Comparison of ENCODE assay signal across 23 mouse cellular contexts in genomic region chr10:68612727-68613126, GRCm38 (mm10).
"Had no signal": no experiment of that assay in that cellular context is flagged by ENCODE, and none has a peak within 500 bp of the region (broad histone marks: within the 10 kb centered on the region; RNA-seq: fewer than 3 reads in every experiment).

No protein-coding gene starts in this region.

- H3K4me2 ChIP-seq: heart, embryonic 12.5 days; hindbrain, embryonic 13.5 days; intestine, embryonic 15.5 days; limb, embryonic 12.5 days; liver, embryonic 11.5 days; liver, embryonic 13.5 days; liver, embryonic 15.5 days had no signal

- H3K27ac ChIP-seq: heart, embryonic 10.5 days; hindbrain, embryonic 13.5 days; intestine, embryonic 15.5 days; layer of hippocampus, adult 2 months; limb, embryonic 10.5 days; limb, embryonic 12.5 days; liver, embryonic 13.5 days; liver, embryonic 15.5 days had no signal

- H3K9ac ChIP-seq: heart, embryonic 12.5 days; hindbrain, embryonic 13.5 days; intestine, embryonic 15.5 days; limb, embryonic 12.5 days; liver, embryonic 13.5 days; liver, embryonic 15.5 days had no signal

- ATAC-seq: hindbrain, embryonic 16.5 days; inflammation-experienced regulatory T-cells, adult 6 months; intestine, embryonic 15.5 days; intestine, postnatal 0 days had no signal

- DNase-seq: gastrocnemius, postnatal 14 days; heart, adult 18-20 months; heart, postnatal 10 days; heart, postnatal 4 days; kidney, adult 18-20 months; kidney, adult 8-10 months; kidney, postnatal 10 days; kidney, postnatal 25 days; kidney, postnatal 4 days; liver; liver, embryonic 13.5 days had no signal

- H3K9me3 ChIP-seq: heart, embryonic 10.5 days; hindbrain, embryonic 13.5 days; intestine, embryonic 15.5 days; limb, embryonic 10.5 days; limb, embryonic 12.5 days; liver, embryonic 13.5 days; liver, embryonic 15.5 days had no signal

- H3K4me1 ChIP-seq: heart, embryonic 10.5 days; heart, embryonic 12.5 days; hindbrain, embryonic 13.5 days; intestine, embryonic 15.5 days; limb, embryonic 10.5 days; limb, embryonic 12.5 days; liver, embryonic 13.5 days; liver, embryonic 15.5 days had no signal

- H3K4me3 ChIP-seq: heart, embryonic 10.5 days; heart, embryonic 12.5 days; hindbrain, embryonic 13.5 days; intestine, embryonic 15.5 days; layer of hippocampus, adult 2 months; limb, embryonic 10.5 days; limb, embryonic 12.5 days; liver, embryonic 13.5 days; liver, embryonic 15.5 days had no signal

- H3K36me3 ChIP-seq: heart, embryonic 10.5 days; heart, embryonic 12.5 days; hindbrain, embryonic 13.5 days; intestine, embryonic 15.5 days; limb, embryonic 10.5 days; limb, embryonic 12.5 days; liver, embryonic 13.5 days; liver, embryonic 15.5 days had no signal

- H3K27me3 ChIP-seq: heart, embryonic 12.5 days; hindbrain, embryonic 13.5 days; intestine, embryonic 15.5 days; limb, embryonic 12.5 days; liver, embryonic 13.5 days; liver, embryonic 15.5 days had no signal
